Mouse (Mus musculus) thymus, postnatal 10 days (tissue): ENCODE data around the gene Zcrb1.
A peak's percentile ranks its signal among the peaks of the same experiment; 100 is the strongest.
"Not testable (repeated sequence)": the region's sequence is repeated elsewhere in the genome, so short reads cannot be mapped to it uniquely, and the experiment has no call there.

ENCODE experiments used
- DNase-seq, 2 experiments: peaks; one replicate each; pipeline ENCODE4 v3.0.0; 2021; ENCODE audit warnings: low spot score in 2 of 2

The Zcrb1 gene

GRCm38 (mm10) chr15:93397826-93398698 lies at the start of gene Zcrb1, which contains the start of gene Pphln1:
TSS of gene Zcrb1 (minus strand) at chr15:93398334.
TSS of gene Pphln1 (plus strand) at chr15:93398350.
- DNase-seq: peak; percentile 78 to 85

- DNase-seq: peak; percentile 18 to 37
Observed at GRCm38 (mm10) chr15:93443676-93444075, 45.5 kb upstream of the Zcrb1 start.

GRCm38 (mm10) chr15:93442271-93442670 lies 44.1 kb upstream of the Zcrb1 start:
- DNase-seq: no peak

GRCm38 (mm10) chr15:93438663-93439062 lies 40.5 kb upstream of the Zcrb1 start:
- peak; percentile 32 to 57 for DNase-seq

DNA sequence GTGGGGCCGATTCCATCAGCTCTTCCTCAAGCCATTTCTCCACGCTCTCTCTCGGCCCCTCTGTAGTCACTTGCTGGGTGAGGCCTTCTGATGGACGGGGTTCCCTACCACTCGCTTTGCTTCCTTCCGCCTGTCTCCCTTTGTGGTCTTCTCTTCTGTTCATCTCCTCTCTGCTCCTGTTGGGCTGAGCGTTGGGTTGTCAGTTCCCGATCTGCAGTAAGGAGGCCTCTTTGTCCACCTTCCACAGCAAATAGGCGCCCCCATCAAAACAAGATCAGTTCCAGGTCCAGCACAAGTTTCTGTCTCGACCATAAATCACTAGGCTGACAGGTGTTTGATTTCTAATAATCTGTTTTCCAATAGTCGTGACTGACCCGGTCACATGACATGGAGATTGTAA lies 37.9 kb upstream of the Zcrb1 start:
- DNase-seq: no peak

- DNase-seq: no peak
Observed at GRCm38 (mm10) chr15:93433811-93434210, 35.7 kb upstream of the Zcrb1 start.

- DNase-seq: no peak
Observed at GRCm38 (mm10) chr15:93422537-93422936, 24.4 kb upstream of the Zcrb1 start.

- no peak for DNase-seq
Observed at GRCm38 (mm10) chr15:93420596-93420995, 22.5 kb upstream of the Zcrb1 start.

GRCm38 (mm10) chr15:93416300-93416699 lies 18.2 kb upstream of the Zcrb1 start:
- no peak for DNase-seq

GRCm38 (mm10) chr15:93414456-93414855 lies 16.3 kb upstream of the Zcrb1 start:
- DNase-seq: no peak

DNA sequence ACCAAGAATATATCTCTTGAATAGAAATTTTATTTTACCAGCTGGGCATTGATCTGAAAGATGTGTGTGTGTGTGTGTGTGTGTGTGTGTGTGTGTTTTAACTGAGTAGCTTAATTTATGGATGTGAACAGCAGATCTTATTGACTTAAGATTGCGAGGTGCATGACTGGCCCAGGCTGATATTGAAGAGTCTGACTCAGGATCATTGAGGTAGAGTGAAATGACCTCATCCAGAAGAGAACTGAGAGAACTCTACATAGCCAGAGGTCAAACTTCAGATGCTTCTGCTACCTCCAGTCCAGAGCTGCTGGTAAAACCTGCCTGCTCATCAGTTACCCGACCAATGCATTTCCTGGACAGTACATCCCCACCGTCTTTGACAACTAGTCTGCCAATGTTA lies 14.3 kb upstream of the Zcrb1 start:
- no peak for DNase-seq

DNA sequence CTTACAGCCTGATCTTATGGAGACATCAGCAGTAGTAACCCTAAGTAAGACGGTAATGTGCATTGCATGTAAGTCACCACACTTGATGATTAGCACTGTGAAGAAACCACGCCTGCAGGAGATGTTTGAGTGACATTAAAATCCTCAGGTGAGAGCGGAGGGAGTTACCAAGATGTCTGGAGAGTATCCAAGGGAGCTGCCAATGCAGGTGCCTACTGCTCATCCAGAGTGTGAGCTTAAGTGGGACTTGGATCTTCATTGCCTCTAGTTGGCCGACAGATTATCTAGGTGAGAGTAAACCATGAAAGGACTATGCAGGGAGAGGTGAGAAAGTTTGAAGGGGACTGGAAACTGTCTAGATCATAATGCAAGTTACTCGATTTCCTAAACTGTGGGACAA lies 8.4 kb upstream of the Zcrb1 start:
- no peak for DNase-seq

DNA sequence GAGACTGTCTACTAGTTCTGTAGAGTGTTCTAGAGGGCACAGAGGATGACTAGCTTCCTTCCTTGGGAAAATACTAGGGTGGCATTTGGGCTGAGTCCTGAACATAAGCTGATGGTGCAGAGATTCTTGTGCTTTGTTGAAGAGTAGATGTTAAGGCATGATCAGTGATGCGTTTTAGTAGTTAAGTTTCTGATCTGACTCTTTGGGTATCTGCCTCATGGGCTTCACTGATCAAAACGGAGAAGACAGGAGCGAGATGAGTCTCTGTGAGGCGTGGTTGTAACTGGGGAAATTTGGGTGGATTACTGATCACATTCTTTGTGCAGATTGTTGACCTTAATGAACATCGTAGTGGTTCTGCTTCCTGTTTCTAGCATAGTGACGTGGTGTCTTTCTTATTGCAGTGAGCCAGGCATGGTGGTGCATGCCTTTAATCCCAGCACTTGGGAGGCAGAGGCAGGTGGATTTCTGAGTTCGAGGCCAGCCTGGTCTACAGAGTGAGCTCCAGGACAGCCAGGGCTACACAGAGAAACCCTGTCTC lies 7.4 kb upstream of the Zcrb1 start:
- no peak for DNase-seq

DNA sequence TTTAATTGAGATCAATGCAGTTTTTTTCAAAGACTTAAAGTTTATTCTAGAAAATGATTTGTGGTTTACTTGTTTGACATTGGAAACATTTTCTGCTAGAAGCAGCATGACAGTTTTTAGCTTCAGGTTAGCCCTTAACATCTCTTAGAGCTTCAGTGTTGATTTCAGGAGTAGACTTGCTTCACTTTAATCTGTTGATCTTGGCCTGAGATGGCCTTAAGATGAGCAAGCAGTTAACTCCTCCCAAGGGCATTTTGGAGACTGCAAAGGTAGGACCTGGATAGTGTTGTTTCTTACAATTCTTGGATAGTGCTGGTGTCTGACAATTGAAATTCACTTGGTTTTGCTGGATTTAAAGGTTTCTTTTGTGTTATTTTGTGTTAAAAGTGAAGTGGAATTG lies 6.7 kb upstream of the Zcrb1 start:
- DNase-seq: no peak

GRCm38 (mm10) chr15:93402730-93403129 lies 4.6 kb upstream of the Zcrb1 start:
- DNase-seq: no peak

DNA sequence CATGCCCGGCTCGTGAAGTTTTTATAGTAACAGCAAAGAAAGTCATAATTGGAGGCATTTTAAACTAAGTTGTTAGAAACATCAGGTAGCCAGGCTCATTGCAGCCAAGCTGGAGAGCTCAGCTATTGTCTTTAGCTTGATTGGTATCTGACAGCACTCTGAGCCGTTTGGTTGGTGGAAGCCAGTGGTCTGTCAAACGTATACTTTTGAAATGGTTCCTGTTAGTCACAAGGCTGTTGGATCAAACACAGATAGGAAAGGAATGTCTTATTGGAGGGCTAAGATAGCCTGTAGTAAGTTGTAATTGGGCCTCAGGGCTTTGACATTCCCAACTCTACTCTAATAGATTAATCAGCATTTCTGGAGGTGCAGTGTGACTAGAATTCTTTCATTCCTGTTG lies 3.3 kb upstream of the Zcrb1 start:
- DNase-seq: no peak

GRCm38 (mm10) chr15:93398699-93399540 lies 786 bp upstream of the Zcrb1 start:
- no peak for DNase-seq

DNA sequence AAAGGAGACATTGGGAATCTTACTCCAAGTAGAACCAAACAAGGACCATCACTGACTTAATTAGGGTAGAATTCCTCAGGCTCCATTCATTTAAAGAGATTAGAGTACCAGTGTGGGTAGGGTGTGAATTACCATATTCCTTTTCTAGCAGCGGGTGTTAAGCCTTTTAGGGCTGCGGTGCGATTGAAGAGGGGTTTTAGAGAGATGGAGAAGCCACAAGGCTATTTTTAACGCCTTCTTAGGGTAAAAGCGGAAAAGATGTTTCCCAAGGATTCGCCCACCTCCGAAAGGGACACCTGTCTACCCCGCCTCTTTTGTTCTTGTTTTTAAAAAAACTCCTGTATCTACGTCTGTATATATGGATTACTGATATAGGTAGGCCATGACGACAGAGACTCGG lies 865 bp downstream of the Zcrb1 start:
- no peak for DNase-seq

- no peak for DNase-seq
Observed at GRCm38 (mm10) chr15:93381337-93381736, 16.8 kb downstream of the Zcrb1 start.

DNA sequence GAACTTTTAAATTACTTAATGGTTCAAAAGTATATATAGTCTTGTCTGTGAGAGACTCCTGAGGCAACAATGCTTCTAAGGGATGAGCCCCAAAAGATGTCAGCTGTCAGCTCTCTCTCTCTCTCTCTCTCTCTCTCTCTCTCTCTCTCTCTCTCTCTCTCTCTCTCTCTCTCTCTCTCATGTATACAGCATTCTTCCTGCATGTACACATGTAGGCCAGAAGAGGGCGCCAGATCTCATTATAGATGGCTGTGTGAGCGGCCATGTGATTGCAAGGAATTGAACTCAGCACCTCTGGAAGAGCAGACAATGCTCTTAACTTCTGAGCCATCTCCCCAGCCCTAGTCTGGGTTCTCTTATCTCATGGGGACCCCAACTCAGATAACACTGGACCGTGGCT lies 19.0 kb downstream of the Zcrb1 start:
- DNase-seq: peak in 1 of 2 experiments; percentile 40

GRCm38 (mm10) chr15:93375696-93376095 lies 22.4 kb downstream of the Zcrb1 start:
- DNase-seq: no peak

DNA sequence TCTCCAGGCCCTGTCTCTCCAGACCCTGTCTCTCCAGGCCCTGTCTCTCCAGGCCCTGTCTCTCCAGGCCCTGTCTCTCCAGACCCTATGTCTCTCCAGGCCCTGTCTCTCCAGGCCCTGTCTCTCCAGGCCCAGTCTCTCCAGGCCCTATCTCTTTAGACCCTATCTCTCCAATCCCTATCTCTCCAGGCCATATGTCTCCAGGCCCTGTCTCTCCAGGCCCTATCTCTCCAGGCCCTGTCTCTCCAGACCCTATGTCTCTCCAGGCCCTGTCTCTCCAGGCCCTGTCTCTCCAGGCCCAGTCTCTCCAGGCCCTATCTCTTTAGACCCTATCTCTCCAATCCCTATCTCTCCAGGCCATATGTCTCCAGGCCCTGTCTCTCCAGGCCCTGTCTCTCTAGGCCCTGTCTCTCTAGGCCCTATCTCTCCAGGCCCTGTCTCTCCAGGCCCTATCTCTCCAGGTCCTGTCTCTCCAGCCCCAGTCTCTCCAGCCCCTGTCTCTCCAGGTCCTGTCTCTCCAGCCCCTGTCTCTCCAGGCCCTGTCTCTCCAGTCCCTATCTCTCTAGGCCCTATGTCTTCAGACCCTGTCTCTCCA lies 25.5 kb downstream of the Zcrb1 start:
- DNase-seq: not testable (repeated sequence)
